Mouse (Mus musculus) G1E (cell line): ENCODE measurements around the gene Plxnc1. TPM values are rescaled to one million over a fixed set of nuclear protein-coding genes. Genes with fewer than 3 reads are reported as not detected.
A peak's percentile ranks its signal among the peaks of the same experiment; 100 is the strongest.

Experiments
- ATAC-seq: 2 replicates; pipeline ENCODE4 v1.8.0; 2016; ENCODE audit warnings: mild to moderate bottlenecking; ENCODE audit not compliant: insufficient number of reproducible peaks, poor library complexity, low FRiP score, severe bottlenecking; ENCODE audit errors: extremely low read depth
- DNase-seq: peaks from one replicate; pipeline ENCODE4 v3.0.0; 2012; ENCODE audit warnings: low spot score
- H3K27me3 ChIP-seq: 2 replicates; pipeline ENCODE4 v1.6.1; 2012; ENCODE audit warnings: mild to moderate bottlenecking, low read length, inconsistent platforms; ENCODE audit not compliant: insufficient read depth
- H3K36me3 ChIP-seq: replicated peaks from 2 replicates; pipeline ENCODE3; 2012; ENCODE audit warnings: mild to moderate bottlenecking, inconsistent platforms
- H3K4me1 ChIP-seq: 2 replicates; pipeline ENCODE4 v1.6.1; 2012; ENCODE audit warnings: low read depth, low read length, inconsistent platforms, mixed read lengths; ENCODE audit not compliant: insufficient read depth
- H3K4me3 ChIP-seq: 2 replicates; pipeline ENCODE4 v1.5.1; 2012; ENCODE audit warnings: low read depth, mild to moderate bottlenecking, inconsistent platforms, low read length, moderate library complexity, mixed read lengths
- H3K9me3 ChIP-seq: replicated peaks from 2 replicates; pipeline ENCODE4 v1.6.1; 2012; ENCODE audit warnings: inconsistent platforms
- CTCF ChIP-seq: IDR thresholded peaks from 2 replicates; pipeline ENCODE4 v1.5.1; 2012; ENCODE audit warnings: low read depth, low read length, inconsistent platforms, mixed read lengths
- GATA1 ChIP-seq: IDR thresholded peaks from 2 replicates; pipeline ENCODE4 v1.6.1; 2012; ENCODE audit warnings: borderline replicate concordance, low read length, inconsistent platforms, mixed read lengths
- GATA2 ChIP-seq: IDR thresholded peaks from 2 replicates; pipeline ENCODE4 v1.6.1; 2012; ENCODE audit warnings: low read depth, low read length, inconsistent platforms, borderline replicate concordance
- POLR2AphosphoS5 ChIP-seq: IDR thresholded peaks from 2 replicates; pipeline ENCODE4 v1.6.1; 2012; ENCODE audit warnings: low read depth, low read length, inconsistent platforms; ENCODE audit not compliant: insufficient replicate concordance
- TAL1 ChIP-seq: conservative IDR thresholded peaks from 2 replicates; pipeline ENCODE4 v1.6.1; 2012; ENCODE audit warnings: low read depth, low read length, inconsistent platforms, mixed read lengths
- polyA plus RNA-seq: library from polyadenylated mRNA; stranded (reverse); fragments of >175 nt; gene quantifications from 2 replicates; pipeline ENCODE4 v1.2.3, GENCODE M21; 2012
- total RNA-seq, 2 experiments: library from RNA; stranded (forward) in 1 of 2; stranded (reverse) in 1 of 2; fragments of 200-1000 nt in 1 of 2; fragments of >200 nt in 1 of 2; fragmentation: Nextera tagmentation in 1 of 2; gene quantifications; 2 replicates each; pipeline ENCODE4 v1.2.3; 2014 to 2017

Plxnc1 gene
- total and polyA plus RNA-seq, 3 experiments, result 23.0 to 163 (median 131) TPM

- DNase-seq, result peak; percentile 47
These were observed 116.5 kb downstream of the Plxnc1 start for GRCm38 (mm10) chr10:94827890-94828733.

GRCm38 (mm10) chr10:94827325-94827724 lies 117.3 kb downstream of the Plxnc1 start:
- Histone ChIP-seq H3K4me1 (peaks cover 41% of the 10 kb centered on the region), H3K36me3 (peaks cover 87% of the 10 kb centered on the region), H3K27me3 (no peaks in the 10 kb centered on the region), H3K9me3 (no peaks in the 10 kb centered on the region), H3K4me3 (no peak overlapping the region)
- ATAC-seq (no peak), DNase-seq (no peak)
- TF ChIP-seq CTCF (no peak), TAL1 (no peak), GATA1 (no peak), GATA2 (no peak), POLR2AphosphoS5 (no peak)

More at GRCm38 (mm10) chr10:94827890-94828733, 116.5 kb downstream of the Plxnc1 start:
- no peaks in the 10 kb centered on the region for H3K27me3 ChIP-seq
- H3K4me1 ChIP-seq, result peaks cover 41% of the 10 kb centered on the region
- peak; percentile 16 for ATAC-seq
- H3K9me3 ChIP-seq, result no peaks in the 10 kb centered on the region
- peaks cover 87% of the 10 kb centered on the region for H3K36me3 ChIP-seq
- H3K4me3 ChIP-seq, result peak overlapping the region; percentile 4; the same call in 1 of the 2 replicates
- TF ChIP-seq GATA1 (no peak), GATA2 (no peak), TAL1 (no peak), POLR2AphosphoS5 (no peak), CTCF (no peak)

GRCm38 (mm10) chr10:94826436-94826835 lies 118.2 kb downstream of the Plxnc1 start:
- H3K4me3 ChIP-seq, result no peak overlapping the region
- ATAC-seq (no peak), DNase-seq (no peak)
- H3K36me3 ChIP-seq, result peaks cover 83% of the 10 kb centered on the region
- no peaks in the 10 kb centered on the region for H3K9me3 ChIP-seq
- no peak for TF ChIP-seq CTCF
- TF ChIP-seq POLR2AphosphoS5, result no peak
- no peak for TF ChIP-seq TAL1
- no peak for TF ChIP-seq GATA1
- no peak for TF ChIP-seq GATA2
- peaks cover 41% of the 10 kb centered on the region for H3K4me1 ChIP-seq
- H3K27me3 ChIP-seq, result no peaks in the 10 kb centered on the region

- DNase-seq (no peak), ATAC-seq (no peak)
- Histone ChIP-seq H3K36me3 (peaks cover 79% of the 10 kb centered on the region), H3K4me3 (no peak overlapping the region), H3K4me1 (peaks cover 38% of the 10 kb centered on the region), H3K27me3 (no peaks in the 10 kb centered on the region), H3K9me3 (no peaks in the 10 kb centered on the region)
- TF ChIP-seq POLR2AphosphoS5 (no peak), GATA2 (no peak), TAL1 (no peak), GATA1 (no peak), CTCF (no peak)
These were observed 118.7 kb downstream of the Plxnc1 start for GRCm38 (mm10) chr10:94825951-94826350.

GRCm38 (mm10) chr10:94823971-94824760 lies 120.5 kb downstream of the Plxnc1 start:
- H3K9me3 ChIP-seq, result no peaks in the 10 kb centered on the region
- peaks cover 75% of the 10 kb centered on the region for H3K36me3 ChIP-seq
- no peak for TF ChIP-seq GATA2
- no peak for TF ChIP-seq TAL1
- TF ChIP-seq GATA1, result no peak
- TF ChIP-seq POLR2AphosphoS5, result no peak
- no peak for TF ChIP-seq CTCF
- H3K4me1 ChIP-seq, result peaks cover 31% of the 10 kb centered on the region
- DNase-seq (no peak), ATAC-seq (no peak)
- no peaks in the 10 kb centered on the region for H3K27me3 ChIP-seq
- no peak overlapping the region for H3K4me3 ChIP-seq
